Mouse (Mus musculus) limb, embryonic 12.5 days (tissue): ENCODE data around the gene Itgae. TPM values are rescaled to one million over a fixed set of nuclear protein-coding genes. Genes with fewer than 3 reads are reported as not detected.
A peak's percentile ranks its signal among the peaks of the same experiment; 100 is the strongest.

ENCODE experiments used
- ATAC-seq: fragments of 200-750 bp; cut with Nextera tagmentation; 2 replicates; pipeline ENCODE4 v1.8.0; 2017; ENCODE audit warnings: low read depth, moderate TSS enrichment; ENCODE audit not compliant: insufficient number of reproducible peaks, insufficient read depth, low FRiP score, low TSS enrichment
- H3K27ac ChIP-seq: fragments of 300-500 bp; sonication (generic); 2 replicates; pipeline ENCODE4 v1.5.1; 2016; ENCODE audit warnings: mild to moderate bottlenecking, moderate library complexity
- H3K27me3 ChIP-seq: fragments of 300-500 bp; sonication (generic); 2 replicates; pipeline ENCODE4 v1.6.1; 2016; ENCODE audit warnings: mild to moderate bottlenecking, moderate library complexity
- H3K36me3 ChIP-seq: fragments of 300-500 bp; sonication (generic); 2 replicates; pipeline ENCODE4 v1.6.1; 2016; ENCODE audit warnings: mild to moderate bottlenecking, moderate library complexity
- H3K4me1 ChIP-seq: fragments of 300-500 bp; sonication (generic); replicated peaks from 2 replicates; pipeline ENCODE4 v1.6.1; 2016
- H3K4me2 ChIP-seq: fragments of 300-500 bp; sonication (generic); 2 replicates; pipeline ENCODE4 v1.6.1; 2016; ENCODE audit warnings: mild to moderate bottlenecking, moderate library complexity
- H3K4me3 ChIP-seq: fragments of 300-500 bp; sonication (generic); replicated peaks from 2 replicates; pipeline ENCODE4 v1.5.1; 2016; ENCODE audit warnings: mild to moderate bottlenecking
- H3K9ac ChIP-seq: fragments of 300-500 bp; sonication (generic); replicated peaks from 2 replicates; pipeline ENCODE4 v1.6.1; 2016; ENCODE audit warnings: mild to moderate bottlenecking, moderate library complexity
- H3K9me3 ChIP-seq: fragments of 300-500 bp; sonication (generic); 2 replicates; pipeline ENCODE4 v1.6.1; 2016; ENCODE audit warnings: mild to moderate bottlenecking, moderate library complexity
- WGBS: fragments of 180-500 bp; shearing (Covaris S2); methylation state at CpG from one replicate; pipeline ENCODE4 v1.1.7; 2016; 5-methylcytosine and 5-hydroxymethylcytosine counted together
- polyA plus RNA-seq: library from polyadenylated mRNA; unstranded; fragments of >200 nt; fragmentation: Nextera tagmentation; extraction: Ambion mirVana; gene quantifications from 2 replicates; pipeline ENCODE4 v1.2.1, GENCODE M21; 2016

Gene Itgae
- polyA plus RNA-seq, result 0.64 and 0.65 TPM in 2 replicates

- ATAC-seq, result no peak
- WGBS, result 84% methylated on average over 4 of the region's 4 CpGs
- Histone ChIP-seq H3K36me3 (no peaks in the 10 kb centered on the region), H3K9me3 (no peaks in the 10 kb centered on the region), H3K4me2 (no peak within 1 kb of the TSS), H3K4me1 (peaks cover 6% of the 10 kb centered on the region; the same call in 1 of the 2 replicates), H3K27me3 (no peaks in the 10 kb centered on the region), H3K27ac (no peak within 1 kb of the TSS), H3K9ac (no peak within 1 kb of the TSS), H3K4me3 (no peak within 1 kb of the TSS)
Measured at GRCm38 (mm10) chr11:73090283-73090682, at the start of gene Itgae. TSS of gene Itgae (plus strand) at chr11:73090583.

- H3K9me3 ChIP-seq, result no peaks in the 10 kb centered on the region
- no peaks in the 10 kb centered on the region for H3K36me3 ChIP-seq
- H3K9ac ChIP-seq, result no peak overlapping the region
- ATAC-seq, result no peak
- H3K27me3 ChIP-seq, result no peaks in the 10 kb centered on the region
- H3K4me1 ChIP-seq, result peaks cover 19% of the 10 kb centered on the region
- no peak overlapping the region for H3K27ac ChIP-seq
- no peak overlapping the region for H3K4me2 ChIP-seq
- no peak overlapping the region for H3K4me3 ChIP-seq
- 40% methylated on average over 6 of the region's 6 CpGs for WGBS
Measured at GRCm38 (mm10) chr11:73044229-73044755, 46.1 kb upstream of the Itgae start.

- Histone ChIP-seq H3K4me2 (no peak overlapping the region), H3K4me3 (no peak overlapping the region), H3K4me1 (peaks cover 22% of the 10 kb centered on the region), H3K9me3 (no peaks in the 10 kb centered on the region), H3K27me3 (no peaks in the 10 kb centered on the region), H3K36me3 (no peaks in the 10 kb centered on the region), H3K27ac (no peak overlapping the region), H3K9ac (no peak overlapping the region)
- ATAC-seq, result no peak
- 76% methylated on average over 4 of the region's 4 CpGs for WGBS
Measured at GRCm38 (mm10) chr11:73044789-73045188, 45.6 kb upstream of the Itgae start.

- Histone ChIP-seq H3K36me3 (peaks cover 25% of the 10 kb centered on the region), H3K9ac (peak within 1 kb of the TSS; percentile 92), H3K27ac (peak within 1 kb of the TSS; percentile 87), H3K9me3 (no peaks in the 10 kb centered on the region), H3K27me3 (no peaks in the 10 kb centered on the region), H3K4me1 (peaks cover 22% of the 10 kb centered on the region), H3K4me2 (peak within 1 kb of the TSS; percentile 83), H3K4me3 (peak within 1 kb of the TSS; percentile 93)
- under 1% methylated on average over 39 of the region's 39 CpGs for WGBS
- ATAC-seq, result peak; percentile 93
Measured at GRCm38 (mm10) chr11:73047542-73047996, 42.8 kb upstream of the Itgae start, which contains the start of gene Ncbp3. TSS of gene Ncbp3 (plus strand) at chr11:73047783.

DNA sequence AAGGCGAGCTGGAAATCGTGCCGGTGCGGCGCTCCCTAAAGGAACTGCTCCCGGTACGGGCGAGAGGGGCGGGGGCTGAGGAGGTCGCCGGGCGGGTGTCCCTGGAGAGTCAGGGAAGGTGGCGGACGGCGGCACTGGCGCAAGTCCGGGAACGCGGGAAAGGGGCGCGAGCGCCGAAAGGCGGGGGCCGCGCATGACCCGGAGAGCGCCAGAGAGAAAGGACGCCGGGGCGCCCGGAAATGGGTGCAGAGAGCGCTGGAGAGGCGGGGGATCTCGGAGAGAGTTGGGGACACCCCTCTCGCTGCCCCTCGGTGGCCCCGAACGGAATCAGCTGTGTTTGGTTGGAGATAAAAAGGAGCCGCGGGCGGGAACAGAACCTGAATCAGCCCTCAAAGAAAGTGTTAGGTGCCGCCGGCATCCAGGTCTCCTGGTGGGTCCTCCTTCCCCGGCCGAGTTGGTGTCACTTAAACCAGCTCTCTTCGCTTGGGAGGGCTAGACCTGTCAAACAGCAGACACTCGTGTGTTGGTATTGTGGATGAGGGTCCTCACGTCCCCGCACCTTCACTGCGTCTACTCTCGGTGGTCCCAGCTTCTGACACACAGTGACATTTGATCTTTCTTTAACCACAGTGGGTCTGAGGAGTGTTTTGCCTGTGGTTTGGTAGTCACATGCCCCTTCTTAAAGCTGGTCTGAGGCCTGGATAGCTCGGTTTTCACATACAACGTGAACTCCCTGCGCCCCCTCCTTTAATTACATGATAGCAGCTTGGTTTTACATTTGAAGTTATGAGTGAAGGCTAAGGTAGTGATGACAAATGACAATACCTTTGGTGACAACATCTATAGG lies 42.1 kb upstream of the Itgae start:
- H3K27me3 ChIP-seq, result no peaks in the 10 kb centered on the region
- 1% methylated on average over 55 of the region's 55 CpGs for WGBS
- peak overlapping the region; percentile 93 for H3K4me3 ChIP-seq
- no peaks in the 10 kb centered on the region for H3K9me3 ChIP-seq
- H3K27ac ChIP-seq, result peak overlapping the region; percentile 87
- peak overlapping the region; percentile 83 for H3K4me2 ChIP-seq
- peaks cover 32% of the 10 kb centered on the region for H3K36me3 ChIP-seq
- H3K4me1 ChIP-seq, result peaks cover 22% of the 10 kb centered on the region
- peak overlapping the region; percentile 92 for H3K9ac ChIP-seq
- ATAC-seq, result peak; percentile 54

DNA sequence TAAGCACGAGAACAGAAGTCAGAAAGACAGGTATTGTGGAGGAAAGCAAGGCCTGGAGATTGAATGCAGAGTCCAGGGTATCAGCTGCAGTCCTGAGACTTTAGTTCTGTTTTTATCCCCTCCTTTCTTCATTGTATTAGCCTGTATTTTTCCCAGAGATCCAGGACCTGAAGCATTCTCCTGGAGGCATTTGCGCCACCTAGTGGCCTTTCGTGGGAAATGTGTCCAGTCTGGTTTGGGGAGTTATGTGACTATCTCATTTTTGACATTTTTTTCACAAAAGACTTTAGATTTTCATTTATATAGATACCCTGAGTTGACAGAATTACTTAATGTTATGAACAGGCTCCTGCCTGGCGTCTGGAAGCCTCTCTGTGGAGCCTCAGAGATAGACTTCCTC lies 41.0 kb upstream of the Itgae start:
- H3K36me3 ChIP-seq, result peaks cover 43% of the 10 kb centered on the region
- peak overlapping the region; percentile 93 for H3K4me3 ChIP-seq
- WGBS, result 12% methylated on average over 4 of the region's 4 CpGs
- H3K27ac ChIP-seq, result 0 out of 2 replicates have a peak overlapping the region, but pooled peaks have one; percentile 35
- no peaks in the 10 kb centered on the region for H3K9me3 ChIP-seq
- H3K4me1 ChIP-seq, result peaks cover 12% of the 10 kb centered on the region
- no peaks in the 10 kb centered on the region for H3K27me3 ChIP-seq
- no peak for ATAC-seq
- peak overlapping the region; percentile 83 for H3K4me2 ChIP-seq
- peak overlapping the region; percentile 92; the same call in 1 of the 2 replicates for H3K9ac ChIP-seq

DNA sequence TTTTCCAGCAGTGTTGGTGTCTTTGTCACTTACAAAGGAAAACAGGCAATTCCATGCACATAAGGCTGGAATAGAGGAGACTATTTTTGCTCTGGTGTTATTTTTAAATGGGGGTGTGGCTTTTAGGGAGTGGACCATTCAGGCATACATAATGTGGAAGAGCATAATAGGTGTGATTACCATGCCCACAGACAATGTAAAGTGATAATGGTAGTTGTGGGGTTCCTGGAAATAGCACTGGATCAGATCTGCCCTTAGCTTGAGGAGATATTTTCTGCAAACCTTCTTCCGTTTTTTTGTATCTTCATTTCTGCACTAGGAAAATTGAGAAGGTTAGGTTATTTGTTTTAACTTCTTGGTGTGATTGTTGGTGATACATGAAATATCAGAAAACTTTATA lies 37.6 kb upstream of the Itgae start:
- Histone ChIP-seq H3K9me3 (no peaks in the 10 kb centered on the region), H3K36me3 (peaks cover 77% of the 10 kb centered on the region), H3K4me3 (no peak overlapping the region), H3K27me3 (no peaks in the 10 kb centered on the region), H3K4me2 (no peak overlapping the region), H3K9ac (no peak overlapping the region), H3K27ac (no peak overlapping the region), H3K4me1 (peaks cover 12% of the 10 kb centered on the region)
- ATAC-seq, result no peak
- WGBS, result 98% methylated on average over 1 of the region's 1 CpGs

- no peaks in the 10 kb centered on the region for H3K4me1 ChIP-seq
- H3K9me3 ChIP-seq, result no peaks in the 10 kb centered on the region
- no peak overlapping the region for H3K4me2 ChIP-seq
- no peak overlapping the region for H3K27ac ChIP-seq
- no peak overlapping the region for H3K9ac ChIP-seq
- no peak overlapping the region for H3K4me3 ChIP-seq
- no peaks in the 10 kb centered on the region for H3K27me3 ChIP-seq
- no peak for ATAC-seq
- H3K36me3 ChIP-seq, result peaks cover 83% of the 10 kb centered on the region
- 88% methylated on average over 5 of the region's 5 CpGs for whole genome bisulfite sequencing
Measured at GRCm38 (mm10) chr11:73057701-73058100, 32.7 kb upstream of the Itgae start.

- no peak for ATAC-seq
- Histone ChIP-seq H3K9ac (no peak overlapping the region), H3K4me2 (no peak overlapping the region), H3K27me3 (no peaks in the 10 kb centered on the region), H3K9me3 (no peaks in the 10 kb centered on the region), H3K27ac (no peak overlapping the region), H3K4me1 (no peaks in the 10 kb centered on the region), H3K36me3 (peaks cover 72% of the 10 kb centered on the region), H3K4me3 (no peak overlapping the region)
- 95% methylated on average over 3 of the region's 3 CpGs for WGBS
Measured at GRCm38 (mm10) chr11:73059630-73060029, 30.8 kb upstream of the Itgae start.

- Histone ChIP-seq H3K27ac (no peak overlapping the region), H3K4me3 (no peak overlapping the region), H3K4me1 (no peaks in the 10 kb centered on the region), H3K27me3 (no peaks in the 10 kb centered on the region), H3K9me3 (no peaks in the 10 kb centered on the region), H3K9ac (no peak overlapping the region), H3K4me2 (no peak overlapping the region), H3K36me3 (peaks cover 62% of the 10 kb centered on the region)
- 93% methylated on average over 3 of the region's 3 CpGs for WGBS
- ATAC-seq, result no peak
Measured at GRCm38 (mm10) chr11:73061413-73061812, 29.0 kb upstream of the Itgae start.

DNA sequence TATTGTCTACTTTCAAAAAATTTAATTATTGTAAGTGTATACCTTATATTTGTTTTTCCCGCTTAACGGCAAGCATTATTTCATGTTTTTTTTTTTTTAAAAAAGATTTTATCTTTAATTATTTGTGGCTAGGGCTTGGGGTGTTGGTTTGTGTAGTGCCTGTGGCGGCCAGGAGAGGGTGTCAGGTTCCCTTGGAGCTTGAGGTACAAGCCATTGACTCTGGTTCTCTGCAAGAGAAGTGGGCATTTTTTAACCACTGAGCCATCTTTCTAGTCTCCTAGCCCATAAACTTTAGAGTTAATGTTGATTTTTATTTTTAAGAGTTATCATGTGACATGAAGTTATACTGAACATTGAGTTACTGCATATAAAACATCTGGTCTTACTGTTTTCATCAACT lies 18.5 kb upstream of the Itgae start:
- no peak for ATAC-seq
- peaks cover 93% of the 10 kb centered on the region for H3K36me3 ChIP-seq
- 84% methylated on average over 3 of the region's 3 CpGs for WGBS

More for the DNA sequence above, 18.5 kb upstream of the Itgae start:
- H3K27me3 ChIP-seq, result no peaks in the 10 kb centered on the region
- no peak overlapping the region for H3K9ac ChIP-seq
- H3K4me2 ChIP-seq, result no peak overlapping the region
- no peak overlapping the region for H3K4me3 ChIP-seq
- no peaks in the 10 kb centered on the region for H3K4me1 ChIP-seq
- no peaks in the 10 kb centered on the region for H3K9me3 ChIP-seq
- H3K27ac ChIP-seq, result no peak overlapping the region
